Mouse (Mus musculus): ENCODE results near the gene Flot2.

- TF ChIP-seq POLR2A (IDR thresholded peaks at IDR 0.05; ENCODE audit: control insufficient read depth, low read depth, low read length) (no peak), CTCF (IDR thresholded peaks at IDR 0.05; ENCODE audit: control insufficient read depth, insufficient read depth, insufficient replicate concordance, low read depth, low read length) (no peak)
Measured at GRCm38 (mm10) chr11:78032809-78033195, 4.9 kb upstream of the Flot2 start.

Data from testis, adult 2 months (tissue).